Mouse (Mus musculus): ENCODE data around the gene Mapk3.
A peak's percentile ranks its signal among the peaks of the same experiment; 100 is the strongest.

Mapk3 gene

GRCm38 (mm10) chr7:126802134-126802889 lies 42.9 kb downstream of the Mapk3 start:
- no peak for DNase-seq (ENCODE audit: low spot score)

- no peak for DNase-seq (ENCODE audit: low spot score)
Observed at GRCm38 (mm10) chr7:126803181-126803580, 43.8 kb downstream of the Mapk3 start.

- no peak for DNase-seq (ENCODE audit: low spot score)
Observed at GRCm38 (mm10) chr7:126803751-126804150, 44.4 kb downstream of the Mapk3 start.

- DNase-seq (ENCODE audit: low spot score): no peak
Observed at GRCm38 (mm10) chr7:126806956-126807355, 47.6 kb downstream of the Mapk3 start.

- DNase-seq (ENCODE audit: low spot score): no peak
Observed at GRCm38 (mm10) chr7:126807405-126807804, 48.0 kb downstream of the Mapk3 start.

- DNase-seq (ENCODE audit: low spot score): peak; percentile 85
Observed at GRCm38 (mm10) chr7:126808703-126809455, 49.5 kb downstream of the Mapk3 start.

GRCm38 (mm10) chr7:126809723-126810369 lies 50.4 kb downstream of the Mapk3 start:
- DNase-seq (ENCODE audit: low spot score): no peak
